Mouse (Mus musculus): Measurements from ENCODE around the gene Srrm1.

DNA sequence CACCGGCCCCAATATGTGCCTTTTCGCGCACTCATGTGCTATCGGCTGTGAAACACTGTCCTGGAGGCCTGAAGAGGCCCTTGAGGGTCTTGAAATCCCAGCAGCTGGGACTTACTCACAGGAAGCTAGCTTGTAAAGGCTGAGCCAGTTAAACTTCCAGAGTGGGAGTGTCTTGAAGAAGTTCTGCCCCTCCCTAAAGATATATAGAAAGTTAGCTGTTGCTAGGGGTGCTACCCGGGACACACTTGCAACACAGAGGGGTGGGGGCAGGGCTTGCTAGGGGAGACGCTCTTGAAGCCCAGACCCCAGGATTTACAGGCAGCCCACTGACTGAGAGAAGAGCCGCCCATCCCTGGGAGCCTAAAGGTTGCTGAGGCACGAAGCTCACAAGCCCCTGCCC, 67.7 kb downstream of the Srrm1 start:
- TF ChIP-seq CTCF (IDR thresholded peaks at IDR 0.05; ENCODE audit: extremely low read depth, insufficient read length, insufficient replicate concordance, low read depth, low read length) (no peak), POLR2A (IDR thresholded peaks at IDR 0.05; ENCODE audit: low read depth, low read length) (no peak)
